Mouse (Mus musculus): ENCODE results near the gene Bach2.

Bach2 gene

DNA sequence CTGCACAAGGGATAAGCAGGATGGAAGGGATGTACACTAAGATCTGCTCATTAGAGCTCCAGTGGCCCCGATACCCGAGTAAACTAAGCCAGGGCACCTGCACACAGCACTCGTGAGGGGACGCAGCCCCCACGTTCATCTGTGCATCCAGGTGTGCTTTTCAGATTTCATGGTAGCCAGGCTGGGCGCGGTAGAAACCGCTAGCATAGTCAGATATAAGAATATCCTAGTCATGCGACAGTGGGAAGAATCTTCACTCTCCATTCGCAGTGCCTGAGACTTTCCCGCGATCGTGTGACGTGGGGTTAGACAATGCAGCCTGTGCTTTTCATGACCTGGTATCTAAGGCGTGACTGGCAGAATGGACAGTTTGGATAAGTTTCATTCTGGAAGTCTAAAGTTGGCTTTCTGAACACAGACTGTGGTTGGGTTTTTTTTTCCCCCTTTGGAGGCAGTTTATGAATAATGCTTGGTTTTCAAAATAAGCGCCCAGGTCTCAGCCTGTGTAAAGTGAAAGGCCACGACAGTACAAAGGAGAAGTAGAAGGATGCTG, 290.9 kb downstream of the Bach2 start:
- DNase-seq (ENCODE audit: low spot score in 2 of 2): no peak

DNA sequence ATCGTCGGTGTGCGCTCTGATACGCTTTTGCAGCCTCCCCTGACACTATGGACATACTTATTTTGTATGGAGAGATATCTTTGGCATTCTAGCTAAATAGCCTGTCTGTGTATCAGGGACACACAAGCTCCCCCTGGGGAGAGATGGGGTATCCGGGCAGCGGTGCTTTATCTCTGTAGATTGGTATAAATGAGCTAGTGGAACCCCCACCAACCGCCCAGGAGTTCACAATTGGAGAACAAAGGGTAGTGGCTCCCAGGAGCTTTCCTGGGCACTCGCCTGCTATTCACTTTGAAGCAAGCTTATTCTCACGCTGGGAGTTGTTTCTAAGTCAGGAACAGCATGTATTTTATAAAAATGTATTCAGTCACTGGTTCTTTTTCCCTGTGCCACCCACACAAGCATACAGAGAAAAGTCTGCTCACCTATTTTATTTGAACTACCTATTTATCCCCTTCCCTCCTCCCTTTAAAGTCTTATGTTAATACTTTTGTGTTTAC, 291.9 kb downstream of the Bach2 start:
- DNase-seq (ENCODE audit: low spot score in 2 of 2): no peak

DNA sequence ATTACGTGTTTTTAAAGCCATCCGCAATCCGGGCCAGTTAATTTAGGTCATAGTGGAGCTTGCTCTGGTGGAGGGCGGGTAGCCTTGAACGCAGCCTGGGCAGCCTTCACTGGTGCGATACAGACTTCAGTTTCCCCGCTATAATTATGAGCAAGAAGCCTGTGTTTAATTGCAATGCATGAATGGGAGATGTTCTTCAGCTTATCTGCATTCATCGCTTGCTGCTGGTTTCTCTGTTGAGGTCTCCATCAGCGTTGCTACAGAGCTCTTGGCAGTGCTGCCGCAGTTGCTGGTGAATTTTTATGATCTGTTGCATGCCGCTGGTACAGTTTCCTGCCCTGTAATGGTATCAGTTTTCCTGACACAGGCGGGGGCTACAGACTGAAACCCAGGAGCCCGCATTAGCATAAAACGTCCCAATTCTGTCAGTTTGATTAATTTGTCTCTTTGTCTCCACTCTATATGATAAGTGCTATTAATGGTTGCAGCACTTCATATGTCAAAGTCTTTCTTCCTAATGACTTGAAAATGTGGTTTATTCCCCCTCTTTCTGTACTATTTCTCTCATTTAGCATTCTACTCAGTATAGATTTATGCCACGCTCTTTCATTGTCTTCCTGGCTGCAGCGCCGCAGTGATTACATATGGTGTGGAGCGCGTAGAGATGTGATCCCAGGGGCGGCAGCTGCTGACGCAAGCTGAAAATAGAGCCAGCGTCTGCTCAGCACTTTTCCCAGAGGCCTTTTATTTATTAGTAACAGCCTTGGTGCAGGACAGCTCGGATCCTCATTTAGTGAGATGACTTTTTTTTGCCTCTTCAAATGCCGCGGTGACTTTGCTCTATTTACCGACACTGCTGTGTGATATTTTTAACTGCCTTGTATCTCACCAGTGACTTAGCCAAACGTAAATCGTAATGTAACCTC, 292.6 kb downstream of the Bach2 start:
- no peak for DNase-seq (ENCODE audit: low spot score in 2 of 2)

DNA sequence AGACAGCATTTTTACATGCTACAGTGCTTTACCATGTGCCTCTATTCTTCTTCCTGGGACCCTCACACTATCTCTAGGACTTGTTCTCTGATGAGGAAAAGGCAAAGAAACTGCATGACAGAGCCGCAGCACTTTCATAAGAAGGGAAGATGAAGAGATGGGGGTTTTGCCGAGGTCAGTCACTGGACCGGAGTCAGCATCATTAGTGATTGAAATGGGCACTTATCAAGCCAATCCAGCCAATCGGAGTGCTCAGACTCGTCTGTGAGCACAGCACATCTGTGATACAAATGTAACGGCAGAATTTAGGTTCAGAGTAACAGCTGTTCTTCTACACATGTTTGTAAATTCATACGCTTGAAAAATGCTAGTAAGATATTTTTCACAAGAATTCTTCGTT, 293.5 kb downstream of the Bach2 start:
- DNase-seq (ENCODE audit: low spot score in 2 of 2): no peak

DNA sequence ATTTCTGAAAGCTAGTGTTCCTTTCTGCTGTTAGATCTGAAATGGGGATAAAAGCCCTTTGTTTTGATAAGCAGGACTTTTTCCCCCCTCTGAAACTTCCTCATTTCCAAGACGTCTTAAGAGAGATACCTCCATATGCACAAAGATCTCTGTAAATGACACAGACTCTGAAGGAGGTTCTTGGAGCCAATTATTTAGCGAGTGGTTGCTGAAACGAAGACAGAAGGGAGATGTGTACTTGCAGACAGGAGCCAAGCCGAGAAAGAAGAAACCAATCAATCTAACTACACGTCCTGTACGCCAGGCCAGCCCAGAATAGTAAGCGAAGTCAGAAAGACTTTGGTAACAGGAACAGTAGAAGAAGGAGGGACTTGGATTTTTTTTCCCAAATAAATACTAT, 295.1 kb downstream of the Bach2 start:
- DNase-seq (ENCODE audit: low spot score in 2 of 2): no peak

DNA sequence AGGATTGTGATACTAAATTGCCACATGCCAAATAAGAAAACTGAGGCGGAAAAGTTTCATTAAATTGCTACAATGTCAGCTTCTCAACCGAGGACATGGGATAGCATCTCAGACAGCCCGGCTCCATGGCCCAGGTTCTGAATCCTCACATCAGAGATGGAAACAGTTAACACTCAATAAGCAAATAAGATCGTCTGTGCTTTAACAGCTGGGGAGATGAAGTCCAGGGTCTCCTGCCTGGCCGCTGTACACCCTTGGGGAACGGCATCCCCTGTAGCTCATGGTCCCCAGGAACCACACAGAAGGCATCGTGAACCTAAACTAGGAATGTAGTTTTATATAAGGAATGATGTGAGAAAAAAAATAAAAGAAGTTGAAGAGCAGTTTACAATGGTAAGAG, 297.0 kb downstream of the Bach2 start:
- no peak for DNase-seq (ENCODE audit: low spot score in 2 of 2)

DNA sequence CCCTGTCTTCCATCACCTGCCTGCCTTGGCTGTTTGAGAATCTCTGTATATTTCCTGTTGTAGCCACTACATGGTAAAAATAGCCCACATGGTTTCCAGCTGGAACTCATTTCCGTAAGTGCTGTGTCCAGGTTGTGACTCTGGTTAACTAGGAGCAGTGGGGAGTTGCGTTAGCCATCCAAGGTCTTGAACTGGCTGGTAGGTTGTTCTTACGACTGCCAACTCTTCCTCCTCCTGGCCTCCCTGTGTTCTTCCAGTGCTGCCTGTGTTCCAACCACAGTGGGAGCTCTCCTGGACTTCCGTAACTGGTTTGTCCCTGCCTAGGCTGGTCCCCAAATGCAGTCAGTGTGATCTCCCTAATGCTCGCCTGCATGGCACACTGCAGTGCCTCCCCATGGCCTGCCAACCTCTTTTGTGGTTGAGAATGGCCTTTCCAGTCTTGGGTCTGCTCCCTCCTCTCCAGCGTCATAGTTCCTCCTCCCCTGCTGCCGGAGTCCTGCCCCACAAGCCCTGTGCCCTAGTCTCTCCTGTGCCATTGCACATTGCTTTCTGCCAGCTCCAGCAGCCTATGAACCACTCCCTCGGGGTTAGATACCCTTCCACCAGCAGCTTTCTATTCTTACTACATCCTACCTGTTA, 298.4 kb downstream of the Bach2 start:
- no peak for DNase-seq (ENCODE audit: low spot score in 2 of 2)

DNA sequence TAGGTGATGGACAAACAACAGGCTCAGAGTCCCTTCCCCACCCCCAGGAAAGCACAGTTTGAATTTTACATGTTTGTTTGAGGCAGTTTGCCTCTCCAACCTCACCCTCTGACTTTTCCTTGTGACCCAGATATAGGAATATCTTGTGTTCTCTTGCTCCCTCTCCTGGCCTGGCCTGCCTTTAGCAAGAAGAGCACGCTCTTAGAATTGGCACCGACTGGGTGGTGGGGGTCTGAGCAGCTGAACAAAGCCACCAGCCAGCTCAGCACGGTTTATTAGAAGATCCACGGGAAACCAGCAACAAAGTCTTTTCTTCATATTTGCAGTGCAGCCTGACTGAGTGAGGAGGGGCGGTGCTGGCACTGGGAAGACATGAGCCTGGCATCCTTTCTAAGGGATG, 299.5 kb downstream of the Bach2 start:
- no peak for DNase-seq (ENCODE audit: low spot score in 2 of 2)

DNA sequence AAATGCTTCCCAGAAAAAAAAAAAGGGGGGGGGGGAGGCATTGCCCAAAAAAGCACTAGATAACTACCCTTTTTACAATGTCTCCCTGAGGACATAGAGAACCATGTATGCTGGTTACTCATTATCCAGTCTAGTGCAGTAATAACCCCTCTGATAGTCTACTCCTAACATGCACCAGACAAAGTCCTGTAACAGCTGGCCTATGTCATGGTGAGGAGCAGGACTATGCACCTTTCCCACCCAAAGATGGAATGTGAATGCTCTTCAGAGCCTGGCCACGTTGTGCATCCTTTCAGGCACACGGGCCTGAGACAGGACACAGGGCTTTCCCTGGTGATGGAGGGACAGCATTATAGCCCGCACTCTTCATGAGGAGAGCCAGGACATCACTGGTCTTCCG, 299.9 kb downstream of the Bach2 start:
- no peak for DNase-seq (ENCODE audit: low spot score in 2 of 2)

DNA sequence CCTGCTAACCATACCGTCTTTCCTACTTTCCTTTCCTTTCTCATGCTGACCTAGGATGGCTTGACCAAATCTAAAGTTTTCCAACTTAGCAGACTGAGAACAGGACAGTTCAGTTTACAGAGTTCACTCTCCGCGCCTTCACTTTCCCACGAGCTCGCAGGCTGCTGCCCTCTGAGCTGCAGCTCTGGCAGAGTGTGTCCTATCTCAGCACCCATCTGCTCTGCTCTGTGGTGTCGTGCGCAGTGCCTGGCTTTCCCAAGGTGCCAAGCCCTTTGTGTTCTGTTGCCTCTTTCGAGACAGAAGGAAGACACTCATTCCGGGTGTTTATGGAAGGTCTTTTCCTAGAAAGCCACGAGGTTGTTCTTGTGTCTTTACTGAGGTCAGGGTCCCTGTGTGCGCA, 300.4 kb downstream of the Bach2 start:
- no peak for DNase-seq (ENCODE audit: low spot score in 2 of 2)

DNA sequence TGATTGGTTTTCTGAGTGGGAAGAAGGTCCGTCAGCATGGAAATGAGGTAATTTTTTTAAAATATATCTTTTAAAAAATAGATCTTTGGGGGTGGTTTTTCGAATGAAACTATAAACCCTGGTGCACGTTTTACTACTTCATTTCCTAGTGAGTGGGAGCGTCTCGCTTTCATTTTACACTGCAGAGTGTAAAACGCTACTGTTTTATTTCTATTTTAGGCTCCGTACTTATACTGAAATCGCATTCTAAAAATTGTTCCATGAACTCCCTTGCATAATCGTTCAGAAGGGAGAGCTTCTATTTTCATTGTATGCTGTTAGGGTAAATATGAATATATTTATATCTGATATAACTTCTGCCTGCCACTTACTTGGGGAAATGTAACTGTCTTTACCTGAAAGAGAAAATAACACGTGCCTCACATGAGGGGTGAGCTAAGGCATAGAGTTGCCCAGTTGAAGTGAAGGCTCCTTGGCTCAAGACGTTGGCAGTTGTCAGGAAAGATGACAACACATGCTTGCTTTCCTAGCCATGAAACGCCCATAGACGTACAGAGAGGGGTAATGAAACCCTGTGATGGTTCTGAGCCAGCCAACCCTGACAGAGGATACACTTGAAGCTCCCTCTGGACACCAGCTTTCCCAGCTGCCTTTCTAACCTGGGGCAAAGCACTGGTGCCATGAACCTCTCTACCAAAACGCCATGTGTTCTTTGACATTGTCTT, 306.4 kb downstream of the Bach2 start:
- DNase-seq (ENCODE audit: low spot score in 2 of 2): no peak

DNA sequence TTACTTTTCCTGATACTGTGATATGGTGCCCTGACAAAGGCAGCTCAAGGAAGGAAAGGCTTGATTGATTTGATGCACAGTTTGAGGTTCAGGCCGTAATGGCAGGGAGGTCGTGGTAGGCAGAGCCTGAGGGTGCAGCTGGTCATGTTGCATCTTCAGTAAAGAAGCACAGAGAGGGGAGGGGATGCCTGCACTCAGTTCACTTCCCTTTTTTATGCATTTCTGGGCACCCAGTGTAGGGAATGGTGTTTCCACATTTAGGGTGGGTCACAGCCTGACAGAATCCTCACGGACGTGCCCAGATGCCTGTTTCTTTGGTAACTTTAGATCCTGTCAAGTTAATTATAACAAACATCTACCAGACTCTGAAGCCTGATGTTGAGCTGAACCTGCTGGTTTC, 306.9 kb downstream of the Bach2 start:
- no peak for DNase-seq (ENCODE audit: low spot score in 2 of 2)

DNA sequence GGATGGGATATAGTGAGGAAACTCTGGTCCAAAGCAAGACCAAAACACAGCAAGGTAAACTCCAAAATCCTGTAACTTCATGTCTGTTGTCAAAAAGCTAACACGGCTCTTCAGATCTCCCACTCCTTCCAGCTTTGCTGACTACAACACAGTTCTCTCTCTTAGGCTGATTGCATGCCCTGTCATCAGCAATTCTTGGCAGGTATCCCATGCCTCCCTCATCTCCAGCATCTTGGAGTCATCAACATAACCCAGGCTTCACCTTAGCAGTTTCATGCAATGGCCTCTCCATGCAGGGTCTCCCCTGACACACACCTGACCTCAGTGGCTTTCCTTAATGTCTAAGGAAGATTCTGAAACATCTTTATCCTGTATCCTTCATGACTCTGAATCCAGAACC, 310.5 kb downstream of the Bach2 start:
- DNase-seq (ENCODE audit: low spot score in 2 of 2): no peak

DNA sequence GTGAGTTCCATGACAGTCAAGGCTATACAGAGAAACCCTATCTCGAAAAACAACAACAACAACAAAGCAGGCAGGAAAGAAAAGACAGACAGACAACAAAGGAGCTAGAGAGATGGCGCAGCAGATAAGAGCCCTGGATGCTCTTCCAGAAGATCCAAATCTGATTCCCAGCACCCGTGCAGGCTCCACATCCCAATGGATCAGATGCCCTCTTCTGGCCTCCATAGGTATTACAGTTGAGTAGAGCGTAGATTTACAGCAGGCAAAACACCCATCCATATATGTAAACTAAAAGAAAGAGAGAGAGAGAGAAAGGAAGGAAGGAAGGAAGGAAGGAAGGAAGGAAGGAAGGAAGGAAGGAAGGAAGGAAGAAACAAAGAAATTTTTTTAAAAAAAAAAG, 312.7 kb downstream of the Bach2 start:
- DNase-seq (ENCODE audit: low spot score in 2 of 2): no peak

DNA sequence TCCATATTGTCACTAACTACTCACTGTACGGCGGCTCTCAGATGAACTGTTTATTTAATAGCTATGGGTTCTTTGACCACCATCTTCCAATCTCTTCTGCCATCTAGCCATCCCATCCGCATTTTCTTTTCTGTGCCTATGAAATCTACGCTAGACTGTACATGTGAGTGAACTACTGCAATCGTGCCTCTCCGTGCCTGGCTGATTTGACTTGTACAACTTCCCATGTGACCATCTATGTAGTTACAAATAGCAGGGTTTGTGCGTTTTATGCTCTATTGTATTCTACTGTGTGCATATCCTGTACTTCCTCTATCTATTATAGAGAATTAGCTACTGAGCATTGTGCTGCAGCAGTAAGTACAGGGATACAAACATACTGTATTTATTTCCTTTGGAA, 316.9 kb downstream of the Bach2 start:
- no peak for DNase-seq (ENCODE audit: low spot score in 2 of 2)

DNA sequence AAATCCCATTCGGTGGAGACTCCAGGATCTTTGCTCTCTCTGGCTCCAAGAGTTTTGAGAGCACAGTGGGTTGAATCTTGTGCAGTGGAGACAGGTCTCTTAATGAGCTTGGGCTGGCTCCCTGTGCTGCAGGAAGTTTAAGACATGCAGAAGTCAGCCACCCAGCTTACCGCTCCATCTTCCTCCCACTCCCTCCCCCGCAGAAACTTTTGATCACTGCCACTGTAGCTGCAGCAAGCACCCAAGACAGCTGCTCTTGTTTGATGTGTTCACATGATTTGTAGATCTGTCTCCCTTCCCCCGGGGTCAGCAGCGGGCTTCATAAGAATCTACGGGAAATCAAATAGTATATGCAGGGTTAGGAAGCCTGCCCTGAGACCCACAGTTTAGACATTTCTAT, 321.6 kb downstream of the Bach2 start:
- DNase-seq (ENCODE audit: low spot score in 2 of 2): peak; percentile 8 to 50

DNA sequence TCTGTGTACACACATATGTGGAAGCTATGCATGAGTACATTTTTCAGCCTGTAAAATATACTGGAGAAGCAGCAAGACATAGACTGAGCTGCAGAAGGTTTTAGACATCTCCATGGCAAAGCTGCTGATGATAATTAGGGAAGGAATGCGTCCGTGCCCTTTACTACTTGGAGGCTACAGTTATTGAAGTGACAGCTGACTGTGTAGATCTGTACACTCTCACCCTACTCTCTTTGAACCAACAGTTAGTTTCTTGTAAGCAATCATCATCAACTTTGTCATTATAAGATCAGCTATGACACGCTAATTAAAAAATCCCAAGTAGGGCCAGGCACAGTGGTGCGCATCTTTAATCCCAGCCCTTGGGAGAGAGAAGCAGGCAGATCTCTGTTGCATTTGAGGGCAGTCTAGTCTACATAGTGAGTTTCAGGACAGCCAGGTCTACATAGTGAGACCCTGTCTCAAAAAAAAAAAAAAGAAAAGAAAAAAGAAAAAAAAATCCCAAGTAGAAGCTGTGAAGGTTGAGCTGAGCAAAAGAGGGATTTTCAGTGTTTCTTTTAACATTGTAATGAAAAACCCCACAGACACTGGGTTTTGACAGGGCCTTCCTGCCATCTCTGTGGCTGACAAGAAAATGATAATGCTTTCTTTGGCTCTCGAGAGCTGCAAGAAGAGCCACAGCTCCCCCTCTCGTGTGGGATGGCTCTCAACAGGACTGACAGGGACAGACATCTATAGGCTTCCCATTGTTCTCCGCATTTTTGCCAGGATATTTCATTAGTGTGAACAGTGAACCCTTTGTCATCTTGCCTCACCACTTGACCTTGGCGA, 322.3 kb downstream of the Bach2 start:
- no peak for DNase-seq (ENCODE audit: low spot score in 2 of 2)

DNA sequence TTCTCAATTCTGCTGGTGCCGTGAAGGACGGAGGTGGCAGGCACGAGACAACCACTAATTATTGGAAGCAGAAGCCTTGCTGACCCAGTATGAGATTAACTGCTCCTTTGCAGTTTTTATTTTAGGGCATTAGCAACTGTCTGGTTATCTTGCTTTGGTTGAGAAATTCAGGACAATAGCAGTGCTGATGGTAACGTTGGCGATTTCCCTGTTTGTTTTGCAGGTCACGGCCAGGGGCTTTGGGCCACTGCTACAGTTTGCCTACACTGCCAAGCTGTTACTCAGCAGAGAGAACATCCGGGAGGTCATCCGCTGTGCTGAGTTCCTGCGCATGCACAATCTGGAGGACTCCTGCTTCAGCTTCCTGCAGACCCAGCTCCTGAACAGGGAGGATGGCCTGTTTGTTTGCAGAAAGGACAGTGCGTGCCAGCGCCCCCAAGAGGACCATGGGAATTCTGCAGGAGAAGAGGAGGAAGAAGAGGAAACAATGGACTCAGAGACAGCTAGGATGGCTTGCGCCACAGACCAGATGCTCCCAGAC, 323.0 kb downstream of the Bach2 start:
- DNase-seq (ENCODE audit: low spot score in 2 of 2): no peak

DNA sequence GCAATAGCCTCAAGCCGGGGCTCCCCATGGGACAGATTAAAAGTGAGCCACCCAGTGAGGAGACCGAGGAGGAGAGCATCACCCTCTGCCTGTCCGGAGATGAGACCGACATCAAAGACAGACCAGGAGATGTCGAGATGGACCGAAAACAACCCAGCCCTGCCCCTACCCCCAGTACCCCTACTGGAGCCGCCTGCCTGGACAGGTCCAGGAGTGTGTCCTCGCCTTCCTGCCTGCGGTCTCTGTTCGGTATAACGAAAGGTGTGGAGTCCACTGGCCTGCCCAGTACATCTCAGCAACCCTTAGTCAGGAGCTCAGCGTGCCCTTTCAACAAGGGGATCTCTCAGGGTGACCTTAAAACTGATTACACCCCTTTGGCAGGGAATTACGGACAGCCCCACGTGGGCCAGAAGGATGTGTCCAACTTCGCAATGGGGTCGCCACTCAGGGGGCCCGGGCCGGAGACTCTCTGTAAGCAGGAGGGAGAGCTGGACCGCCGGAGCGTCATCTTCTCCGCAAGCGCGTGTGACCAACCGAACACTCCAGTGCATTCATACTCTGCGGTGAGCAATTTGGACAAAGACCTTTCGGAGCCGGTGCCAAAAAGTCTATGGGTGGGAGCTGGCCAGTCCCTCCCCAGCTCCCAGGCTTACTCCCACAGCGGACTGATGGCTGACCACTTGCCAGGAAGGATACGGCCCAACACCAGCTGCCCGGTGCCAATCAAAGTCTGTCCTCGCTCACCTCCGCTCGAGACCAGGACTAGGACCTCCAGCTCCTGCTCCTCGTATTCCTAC, 323.9 kb downstream of the Bach2 start:
- no peak for DNase-seq (ENCODE audit: low spot score in 2 of 2)

DNA sequence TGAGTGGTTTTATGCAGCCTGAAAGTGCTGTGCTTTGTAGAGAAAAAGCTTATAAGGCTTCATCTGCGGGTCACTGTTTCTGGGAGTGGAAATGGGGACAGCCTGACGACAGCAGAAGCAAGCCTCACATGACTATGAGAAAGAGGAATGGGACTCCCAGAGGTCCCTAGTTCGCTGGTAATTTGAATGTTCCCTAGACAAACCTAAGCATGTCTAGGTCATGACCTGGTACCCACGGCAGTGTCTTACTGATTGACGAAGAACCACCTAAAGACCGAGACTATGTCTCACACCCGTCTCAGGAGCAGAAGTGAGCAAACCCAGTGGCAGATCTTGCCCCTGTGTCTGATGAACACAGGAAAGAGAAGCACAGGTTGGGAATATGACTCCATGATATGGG, 325.8 kb downstream of the Bach2 start:
- peak in 1 of 2 experiments; percentile 58 for DNase-seq (ENCODE audit: low spot score in 2 of 2)

Data from natural killer cell, adult 2 months (primary cell).